Mouse (Mus musculus) sigmoid colon, adult 10 weeks (tissue): Measurements from ENCODE around the gene Pappa2. TPM values are rescaled to one million over a fixed set of nuclear protein-coding genes. Genes with fewer than 3 reads are reported as not detected.

ENCODE experiments used
- polyA plus RNA-seq: library from polyadenylated mRNA; stranded (reverse); fragments of 350-450 nt; fragmentation: Illumina TruSeq; extraction: RNeasy Lipid Tissue Mini Kit (QIAGEN cat#74804); gene quantifications from one replicate; pipeline ENCODE4 v1.2.3, GENCODE M21; 2014; ENCODE audit warnings: low read depth, low replicate concordance

Gene Pappa2
- 2.8 TPM for polyA plus RNA-seq

GRCm38 (mm10) chr1:158980390-158980789 lies at the start of gene Pappa2:
Gene Pappa2, minus strand, starts transcription at chr1:158980490.

